Mouse (Mus musculus): ENCODE data around the gene Scnn1a. TPM values are rescaled to one million over a fixed set of nuclear protein-coding genes. Genes with fewer than 3 reads are reported as not detected.

The Scnn1a gene
- polyA plus RNA-seq, 1 experiment from 2014 or later: 0.81 TPM

- H3K9ac ChIP-seq: no peak overlapping the region
- no peak overlapping the region for H3K4me3 ChIP-seq
- ATAC-seq (replicated peaks; ENCODE audit: insufficient number of reproducible peaks, insufficient read depth, low FRiP score, low read depth): no peak
- no peaks in the 10 kb centered on the region for H3K36me3 ChIP-seq
- no peaks in the 10 kb centered on the region for H3K9me3 ChIP-seq (replicated peaks)
- no peak overlapping the region for H3K27ac ChIP-seq
- 64% methylated on average over 4 of the region's 4 CpGs for WGBS
- H3K4me1 ChIP-seq (replicated peaks): peaks cover 18% of the 10 kb centered on the region
- no peaks in the 10 kb centered on the region for H3K27me3 ChIP-seq
- no peak overlapping the region for H3K4me2 ChIP-seq
Measured at GRCm38 (mm10) chr6:125344866-125345265, 24.4 kb downstream of the Scnn1a start.

- no peaks in the 10 kb centered on the region for H3K9me3 ChIP-seq (replicated peaks)
- H3K27me3 ChIP-seq: no peaks in the 10 kb centered on the region
- ATAC-seq (replicated peaks; ENCODE audit: insufficient number of reproducible peaks, insufficient read depth, low FRiP score, low read depth): no peak
- no peak overlapping the region for H3K27ac ChIP-seq
- H3K36me3 ChIP-seq: no peaks in the 10 kb centered on the region
- no peak overlapping the region for H3K9ac ChIP-seq
- WGBS: 51% methylated on average over 1 of the region's 1 CpGs
- H3K4me1 ChIP-seq (replicated peaks): peaks cover 22% of the 10 kb centered on the region
- H3K4me2 ChIP-seq: no peak overlapping the region
- no peak overlapping the region for H3K4me3 ChIP-seq
Measured at GRCm38 (mm10) chr6:125345625-125346024, 25.2 kb downstream of the Scnn1a start.

GRCm38 (mm10) chr6:125346029-125346428 lies 25.6 kb downstream of the Scnn1a start:
- H3K4me3 ChIP-seq: no peak overlapping the region
- 56% methylated on average over 2 of the region's 2 CpGs for WGBS
- ATAC-seq (replicated peaks; ENCODE audit: insufficient number of reproducible peaks, insufficient read depth, low FRiP score, low read depth): no peak
- H3K9ac ChIP-seq: no peak overlapping the region
- no peak overlapping the region for H3K4me2 ChIP-seq
- H3K4me1 ChIP-seq (replicated peaks): peaks cover 24% of the 10 kb centered on the region
- no peaks in the 10 kb centered on the region for H3K9me3 ChIP-seq (replicated peaks)
- H3K27me3 ChIP-seq: no peaks in the 10 kb centered on the region
- no peaks in the 10 kb centered on the region for H3K36me3 ChIP-seq
- H3K27ac ChIP-seq: no peak overlapping the region

- 10% methylated on average over 22 of the region's 22 CpGs for WGBS
- ATAC-seq (replicated peaks; ENCODE audit: insufficient number of reproducible peaks, insufficient read depth, low FRiP score, low read depth): peak; percentile 11; the same call in 1 of the 2 replicates
Measured at GRCm38 (mm10) chr6:125348721-125349574, 28.5 kb downstream of the Scnn1a start, which contains the start of gene Tnfrsf1a. TSS of gene Tnfrsf1a (plus strand) at chr6:125349362.

GRCm38 (mm10) chr6:125349575-125350230 lies 29.2 kb downstream of the Scnn1a start:
- H3K9me3 ChIP-seq (replicated peaks): no peaks in the 10 kb centered on the region
- peak overlapping the region; percentile 94 for H3K4me2 ChIP-seq
- under 1% methylated on average over 27 of the region's 27 CpGs for WGBS
- no peaks in the 10 kb centered on the region for H3K36me3 ChIP-seq
- peaks cover 54% of the 10 kb centered on the region for H3K4me1 ChIP-seq (replicated peaks)
- no peaks in the 10 kb centered on the region for H3K27me3 ChIP-seq
- H3K4me3 ChIP-seq: peak overlapping the region; percentile 62
- peak; percentile 77 for ATAC-seq (replicated peaks; ENCODE audit: insufficient number of reproducible peaks, insufficient read depth, low FRiP score, low read depth)
- peak overlapping the region; percentile 66 for H3K9ac ChIP-seq
- peak overlapping the region; percentile 74 for H3K27ac ChIP-seq

More at GRCm38 (mm10) chr6:125348721-125349574, 28.5 kb downstream of the Scnn1a start, which contains the start of gene Tnfrsf1a:
- Histone ChIP-seq H3K27ac (peak within 1 kb of the TSS; percentile 74), H3K36me3 (no peaks in the 10 kb centered on the region), H3K4me3 (peak within 1 kb of the TSS; percentile 62), H3K4me2 (peak within 1 kb of the TSS; percentile 94), H3K27me3 (no peaks in the 10 kb centered on the region), H3K9ac (peak within 1 kb of the TSS; percentile 66), H3K9me3 (replicated peaks) (no peaks in the 10 kb centered on the region), H3K4me1 (replicated peaks) (peaks cover 47% of the 10 kb centered on the region)

GRCm38 (mm10) chr6:125350231-125350994 lies 30.0 kb downstream of the Scnn1a start:
- Histone ChIP-seq H3K9ac (peak overlapping the region; percentile 66), H3K4me2 (peak overlapping the region; percentile 94), H3K36me3 (no peaks in the 10 kb centered on the region), H3K9me3 (replicated peaks) (no peaks in the 10 kb centered on the region), H3K4me1 (replicated peaks) (peaks cover 61% of the 10 kb centered on the region), H3K27ac (peak overlapping the region; percentile 74), H3K4me3 (peak overlapping the region; percentile 62), H3K27me3 (no peaks in the 10 kb centered on the region)
- WGBS: 18% methylated on average over 20 of the region's 20 CpGs
- 0 out of 2 replicates have a peak, but pooled peaks have one; percentile 0 for ATAC-seq (replicated peaks; ENCODE audit: insufficient number of reproducible peaks, insufficient read depth, low FRiP score, low read depth)

- H3K9ac ChIP-seq: peak overlapping the region; percentile 66; the same call in 1 of the 2 replicates
- H3K4me3 ChIP-seq: peak overlapping the region; percentile 62
- H3K27me3 ChIP-seq: no peaks in the 10 kb centered on the region
- peak overlapping the region; percentile 94 for H3K4me2 ChIP-seq
- peak overlapping the region; percentile 74 for H3K27ac ChIP-seq
- H3K9me3 ChIP-seq (replicated peaks): no peaks in the 10 kb centered on the region
- peaks cover 67% of the 10 kb centered on the region for H3K4me1 ChIP-seq (replicated peaks)
- no peaks in the 10 kb centered on the region for H3K36me3 ChIP-seq
- no peak for ATAC-seq (replicated peaks; ENCODE audit: insufficient number of reproducible peaks, insufficient read depth, low FRiP score, low read depth)
- WGBS: 74% methylated on average over 2 of the region's 2 CpGs
Measured at GRCm38 (mm10) chr6:125350995-125351324, 30.5 kb downstream of the Scnn1a start.

- H3K4me2 ChIP-seq: peak overlapping the region; percentile 94
- peak overlapping the region; percentile 62 for H3K4me3 ChIP-seq
- peaks cover 72% of the 10 kb centered on the region for H3K4me1 ChIP-seq (replicated peaks)
- 50% methylated on average over 8 of the region's 8 CpGs for WGBS
- H3K36me3 ChIP-seq: no peaks in the 10 kb centered on the region
- 0 out of 2 replicates have a peak overlapping the region, but pooled peaks have one; percentile 66 for H3K9ac ChIP-seq
- no peak for ATAC-seq (replicated peaks; ENCODE audit: insufficient number of reproducible peaks, insufficient read depth, low FRiP score, low read depth)
- H3K9me3 ChIP-seq (replicated peaks): no peaks in the 10 kb centered on the region
- peak overlapping the region; percentile 74; the same call in 1 of the 2 replicates for H3K27ac ChIP-seq
- H3K27me3 ChIP-seq: no peaks in the 10 kb centered on the region
Measured at GRCm38 (mm10) chr6:125351368-125352045, 31.0 kb downstream of the Scnn1a start.

- no peak for ATAC-seq (replicated peaks; ENCODE audit: insufficient number of reproducible peaks, insufficient read depth, low FRiP score, low read depth)
- H3K4me3 ChIP-seq: peak overlapping the region; percentile 62
- no peak overlapping the region for H3K27ac ChIP-seq
- H3K36me3 ChIP-seq: peaks cover under 1% of the 10 kb centered on the region; the same call in 1 of the 2 replicates
- H3K4me2 ChIP-seq: peak overlapping the region; percentile 94
- peaks cover 72% of the 10 kb centered on the region for H3K4me1 ChIP-seq (replicated peaks)
- 55% methylated on average over 5 of the region's 5 CpGs for WGBS
- H3K9me3 ChIP-seq (replicated peaks): no peaks in the 10 kb centered on the region
- no peak overlapping the region for H3K9ac ChIP-seq
- no peaks in the 10 kb centered on the region for H3K27me3 ChIP-seq
Measured at GRCm38 (mm10) chr6:125352046-125352384, 31.6 kb downstream of the Scnn1a start.

GRCm38 (mm10) chr6:125352811-125353210 lies 32.4 kb downstream of the Scnn1a start:
- WGBS: 60% methylated on average over 4 of the region's 4 CpGs
- Histone ChIP-seq H3K9me3 (replicated peaks) (no peaks in the 10 kb centered on the region), H3K4me2 (peak overlapping the region; percentile 30; the same call in 1 of the 2 replicates), H3K27me3 (no peaks in the 10 kb centered on the region), H3K4me3 (no peak overlapping the region), H3K4me1 (replicated peaks) (peaks cover 72% of the 10 kb centered on the region), H3K36me3 (peaks cover 8% of the 10 kb centered on the region; the same call in 1 of the 2 replicates), H3K9ac (no peak overlapping the region), H3K27ac (peak overlapping the region; percentile 7; the same call in 1 of the 2 replicates)
- no peak for ATAC-seq (replicated peaks; ENCODE audit: insufficient number of reproducible peaks, insufficient read depth, low FRiP score, low read depth)

Data from heart, embryonic 15.5 days (tissue).